Mouse (Mus musculus) liver, embryonic 14.5 days (tissue): ENCODE results near the gene Cpt1b.

Source experiments
- CTCF ChIP-seq: IDR thresholded peaks from 2 replicates; pipeline ENCODE4 v1.5.1; 2016; ENCODE audit warnings: antibody characterized with exemption, low read depth, control low read depth
- EP300 ChIP-seq: IDR thresholded peaks from 2 replicates; pipeline ENCODE4 v1.6.1; 2016; ENCODE audit warnings: antibody characterized with exemption, low read depth

DNA sequence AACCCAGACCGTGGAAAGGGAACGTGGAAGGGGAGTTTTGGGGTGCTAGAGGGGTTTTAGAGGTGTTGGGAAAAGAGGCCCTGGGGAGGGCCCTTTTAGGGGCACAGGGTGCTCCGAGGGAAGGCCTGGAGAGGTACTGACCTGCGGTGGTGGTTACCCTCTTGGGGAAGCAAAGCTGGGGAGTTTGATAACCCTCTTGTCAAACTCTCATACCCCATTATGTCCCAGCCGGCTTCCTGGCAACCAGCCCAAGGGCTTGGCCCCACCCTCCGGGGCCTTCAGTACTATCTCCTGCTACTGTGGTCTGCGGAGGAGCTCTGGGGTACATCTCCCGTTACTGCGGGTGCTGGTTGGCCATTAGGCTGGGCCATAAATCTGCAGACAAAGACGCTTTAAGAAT, 46.2 kb downstream of the Cpt1b start:
- TF ChIP-seq CTCF = no peak
- TF ChIP-seq EP300 = no peak
